Mouse (Mus musculus) heart, embryonic 12.5 days (tissue): Measurements from ENCODE around the gene Gtpbp1. TPM values are rescaled to one million over a fixed set of nuclear protein-coding genes. Genes with fewer than 3 reads are reported as not detected.

Experiments used
- ATAC-seq: fragments of 200-750 bp; cut with Nextera tagmentation; 2 replicates; pipeline ENCODE4 v1.8.0; 2017; ENCODE audit warnings: moderate TSS enrichment, moderate library complexity; ENCODE audit not compliant: insufficient number of reproducible peaks, low FRiP score
- H3K27ac ChIP-seq: fragments of 300-500 bp; sonication (generic); 2 replicates; pipeline ENCODE4 v1.5.1; 2016; ENCODE audit warnings: mild to moderate bottlenecking, moderate library complexity; ENCODE audit not compliant: poor library complexity, severe bottlenecking
- H3K27me3 ChIP-seq: fragments of 300-500 bp; sonication (generic); replicated peaks from 2 replicates; pipeline ENCODE4 v1.6.1; 2016; ENCODE audit warnings: mild to moderate bottlenecking, moderate library complexity
- H3K36me3 ChIP-seq: fragments of 300-500 bp; sonication (generic); 2 replicates; pipeline ENCODE4 v1.6.1; 2016; ENCODE audit warnings: mild to moderate bottlenecking, moderate library complexity
- H3K4me1 ChIP-seq: fragments of 300-500 bp; sonication (generic); replicated peaks from 2 replicates; pipeline ENCODE4 v1.6.1; 2016; ENCODE audit warnings: mild to moderate bottlenecking
- H3K4me2 ChIP-seq: fragments of 300-500 bp; sonication (generic); 2 replicates; pipeline ENCODE4 v1.6.1; 2016; ENCODE audit warnings: mild to moderate bottlenecking, moderate library complexity
- H3K4me3 ChIP-seq: fragments of 300-500 bp; sonication (generic); 2 replicates; pipeline ENCODE4 v1.5.1; 2016; ENCODE audit warnings: mild to moderate bottlenecking
- H3K9ac ChIP-seq: fragments of 300-500 bp; sonication (generic); 2 replicates; pipeline ENCODE4 v1.6.1; 2016; ENCODE audit warnings: mild to moderate bottlenecking, moderate library complexity
- H3K9me3 ChIP-seq: fragments of 300-500 bp; sonication (generic); replicated peaks from 2 replicates; pipeline ENCODE4 v1.6.1; 2016; ENCODE audit warnings: mild to moderate bottlenecking, moderate library complexity
- WGBS: fragments of 180-500 bp; shearing (Covaris S2); methylation state at CpG from one replicate; pipeline ENCODE4 v1.1.7; 2016; 5-methylcytosine and 5-hydroxymethylcytosine counted together
- polyA plus RNA-seq: library from polyadenylated mRNA; unstranded; fragments of >200 nt; fragmentation: Nextera tagmentation; extraction: Ambion mirVana; gene quantifications from 2 replicates; pipeline ENCODE4 v1.2.1, GENCODE M21; 2016

Gene Gtpbp1
- polyA plus RNA-seq, 1 experiment from 2014 or later: 32.8 TPM

GRCm38 (mm10) chr15:79753420-79753752, 62.7 kb downstream of the Gtpbp1 start:
- H3K4me3 ChIP-seq: no peak overlapping the region
- no peaks in the 10 kb centered on the region for H3K36me3 ChIP-seq
- 0 out of 2 replicates have a peak, but pooled peaks cover 3% of the 10 kb centered on the region for H3K27me3 ChIP-seq
- H3K4me1 ChIP-seq: no peaks in the 10 kb centered on the region
- no peak for ATAC-seq
- no peak overlapping the region for H3K27ac ChIP-seq
- H3K9me3 ChIP-seq: no peaks in the 10 kb centered on the region
- no peak overlapping the region for H3K4me2 ChIP-seq
- 84% methylated on average over 3 of the region's 3 CpGs for WGBS
- no peak overlapping the region for H3K9ac ChIP-seq

GRCm38 (mm10) chr15:79753873-79754272, 63.2 kb downstream of the Gtpbp1 start:
- Histone ChIP-seq H3K27me3 (0 out of 2 replicates have a peak, but pooled peaks cover 3% of the 10 kb centered on the region), H3K4me1 (no peaks in the 10 kb centered on the region), H3K36me3 (no peaks in the 10 kb centered on the region), H3K9me3 (no peaks in the 10 kb centered on the region), H3K4me2 (no peak overlapping the region), H3K9ac (no peak overlapping the region), H3K4me3 (no peak overlapping the region), H3K27ac (no peak overlapping the region)
- WGBS: 55% methylated on average over 4 of the region's 4 CpGs
- no peak for ATAC-seq

GRCm38 (mm10) chr15:79755176-79755575, 64.5 kb downstream of the Gtpbp1 start:
- Histone ChIP-seq H3K36me3 (no peaks in the 10 kb centered on the region), H3K9me3 (no peaks in the 10 kb centered on the region), H3K27ac (no peak overlapping the region), H3K4me1 (no peaks in the 10 kb centered on the region), H3K4me3 (no peak overlapping the region), H3K4me2 (no peak overlapping the region), H3K27me3 (0 out of 2 replicates have a peak, but pooled peaks cover 3% of the 10 kb centered on the region), H3K9ac (no peak overlapping the region)
- WGBS: 80% methylated on average over 4 of the region's 4 CpGs
- no peak for ATAC-seq

- Histone ChIP-seq H3K9ac (no peak overlapping the region), H3K4me3 (no peak overlapping the region), H3K4me2 (no peak overlapping the region), H3K9me3 (no peaks in the 10 kb centered on the region), H3K36me3 (no peaks in the 10 kb centered on the region), H3K27me3 (0 out of 2 replicates have a peak, but pooled peaks cover 3% of the 10 kb centered on the region), H3K4me1 (no peaks in the 10 kb centered on the region), H3K27ac (no peak overlapping the region)
- ATAC-seq: no peak
- 69% methylated on average over 8 of the region's 8 CpGs for WGBS
Measured at GRCm38 (mm10) chr15:79755977-79756625, 65.5 kb downstream of the Gtpbp1 start.

- Histone ChIP-seq H3K9ac (no peak overlapping the region), H3K4me2 (no peak overlapping the region), H3K27me3 (0 out of 2 replicates have a peak, but pooled peaks cover 3% of the 10 kb centered on the region), H3K4me3 (no peak overlapping the region), H3K36me3 (peaks cover 2% of the 10 kb centered on the region; the same call in 1 of the 2 replicates), H3K27ac (no peak overlapping the region), H3K4me1 (no peaks in the 10 kb centered on the region), H3K9me3 (no peaks in the 10 kb centered on the region)
- ATAC-seq: no peak
- 82% methylated on average over 3 of the region's 3 CpGs for WGBS
Measured at GRCm38 (mm10) chr15:79757118-79757517, 66.5 kb downstream of the Gtpbp1 start.

GRCm38 (mm10) chr15:79760956-79761355, 70.3 kb downstream of the Gtpbp1 start:
- H3K9ac ChIP-seq: no peak overlapping the region
- H3K4me2 ChIP-seq: no peak overlapping the region
- H3K27ac ChIP-seq: no peak overlapping the region
- H3K36me3 ChIP-seq: peaks cover 27% of the 10 kb centered on the region
- H3K27me3 ChIP-seq: no peaks in the 10 kb centered on the region
- WGBS: 82% methylated on average over 6 of the region's 6 CpGs
- H3K4me1 ChIP-seq: peaks cover 6% of the 10 kb centered on the region
- ATAC-seq: no peak
- no peak overlapping the region for H3K4me3 ChIP-seq
- H3K9me3 ChIP-seq: no peaks in the 10 kb centered on the region

- Histone ChIP-seq H3K4me2 (no peak overlapping the region), H3K9me3 (no peaks in the 10 kb centered on the region), H3K27me3 (no peaks in the 10 kb centered on the region), H3K27ac (no peak overlapping the region), H3K4me1 (peaks cover 25% of the 10 kb centered on the region), H3K36me3 (peaks cover 27% of the 10 kb centered on the region), H3K9ac (no peak overlapping the region), H3K4me3 (no peak overlapping the region)
- WGBS: 89% methylated on average over 9 of the region's 9 CpGs
- ATAC-seq: no peak
Measured at GRCm38 (mm10) chr15:79763001-79763400, 72.4 kb downstream of the Gtpbp1 start.

- Histone ChIP-seq H3K4me3 (no peak overlapping the region), H3K4me1 (peaks cover 33% of the 10 kb centered on the region), H3K27me3 (no peaks in the 10 kb centered on the region), H3K9me3 (no peaks in the 10 kb centered on the region), H3K36me3 (peaks cover 27% of the 10 kb centered on the region), H3K9ac (no peak overlapping the region), H3K4me2 (no peak overlapping the region), H3K27ac (no peak overlapping the region)
- no peak for ATAC-seq
- 85% methylated on average over 7 of the region's 7 CpGs for WGBS
Measured at GRCm38 (mm10) chr15:79763601-79764246, 73.1 kb downstream of the Gtpbp1 start.

GRCm38 (mm10) chr15:79764539-79765267, 74.1 kb downstream of the Gtpbp1 start:
- H3K4me3 ChIP-seq: no peak overlapping the region
- peaks cover 38% of the 10 kb centered on the region for H3K4me1 ChIP-seq
- peaks cover 27% of the 10 kb centered on the region for H3K36me3 ChIP-seq
- 75% methylated on average over 11 of the region's 11 CpGs for WGBS
- no peak overlapping the region for H3K9ac ChIP-seq
- H3K27ac ChIP-seq: no peak overlapping the region
- no peaks in the 10 kb centered on the region for H3K9me3 ChIP-seq
- ATAC-seq: no peak
- H3K27me3 ChIP-seq: no peaks in the 10 kb centered on the region
- H3K4me2 ChIP-seq: no peak overlapping the region

GRCm38 (mm10) chr15:79765361-79765760, 74.7 kb downstream of the Gtpbp1 start:
- H3K4me2 ChIP-seq: no peak overlapping the region
- 72% methylated on average over 2 of the region's 2 CpGs for WGBS
- no peaks in the 10 kb centered on the region for H3K27me3 ChIP-seq
- no peaks in the 10 kb centered on the region for H3K9me3 ChIP-seq
- H3K4me1 ChIP-seq: peaks cover 44% of the 10 kb centered on the region
- H3K9ac ChIP-seq: no peak overlapping the region
- no peak overlapping the region for H3K4me3 ChIP-seq
- no peak overlapping the region for H3K27ac ChIP-seq
- ATAC-seq: no peak
- peaks cover 27% of the 10 kb centered on the region for H3K36me3 ChIP-seq

GRCm38 (mm10) chr15:79766168-79766567, 75.5 kb downstream of the Gtpbp1 start:
- peaks cover 52% of the 10 kb centered on the region for H3K4me1 ChIP-seq
- no peak overlapping the region for H3K9ac ChIP-seq
- H3K27me3 ChIP-seq: no peaks in the 10 kb centered on the region
- no peak for ATAC-seq
- H3K9me3 ChIP-seq: no peaks in the 10 kb centered on the region
- WGBS: 57% methylated on average over 9 of the region's 10 CpGs
- no peak overlapping the region for H3K27ac ChIP-seq
- H3K36me3 ChIP-seq: peaks cover 27% of the 10 kb centered on the region
- H3K4me2 ChIP-seq: no peak overlapping the region
- no peak overlapping the region for H3K4me3 ChIP-seq
